Mouse (Mus musculus): ENCODE measurements at regions not wholly inside any gene's neighbourhood (a gene's known extent, or its start where the extent isn't known, plus 50 kb on each side); places are given as distances from the start of the nearest gene placed in this dataset.
A peak's percentile ranks its signal among the peaks of the same experiment; 100 is the strongest.

GRCm38 (mm10) chr13:112000293-112000665 lies 191.5 kb upstream of the Map3k1 start:
- Histone ChIP-seq H3K27me3 (no peaks in the 10 kb centered on the region), H3K9ac (no peak overlapping the region), H3K27ac (no peak overlapping the region), H3K4me2 (no peak overlapping the region), H3K4me1 (peaks cover 29% of the 10 kb centered on the region), H3K4me3 (no peak overlapping the region), H3K9me3 (replicated peaks) (no peaks in the 10 kb centered on the region), H3K36me3 (ENCODE audit: poor library complexity, severe bottlenecking) (no peaks in the 10 kb centered on the region)
- 39% methylated on average over 6 of the region's 6 CpGs for WGBS
- ATAC-seq: no peak

DNA sequence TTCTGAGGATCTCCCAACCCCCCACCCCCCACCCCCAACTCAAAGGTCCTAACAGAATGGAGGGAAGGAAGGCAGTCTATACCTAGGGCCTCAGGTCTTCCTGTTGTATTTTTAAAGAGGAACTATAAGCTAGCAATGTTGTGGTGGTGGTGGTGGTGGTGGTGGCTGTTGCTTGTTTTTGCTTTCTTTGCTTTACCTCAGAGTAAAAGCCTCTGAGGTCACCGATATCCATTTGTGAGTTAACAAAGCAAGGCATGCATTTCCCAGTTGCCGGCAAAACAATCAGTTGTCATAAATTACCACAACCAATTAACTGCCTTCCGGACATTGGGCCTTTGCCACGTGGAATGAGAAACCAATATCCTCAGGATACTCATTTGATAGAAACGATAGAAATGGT lies 191.9 kb upstream of the Map3k1 start:
- no peaks in the 10 kb centered on the region for H3K9me3 ChIP-seq (replicated peaks)
- WGBS: 26% methylated on average over 5 of the region's 5 CpGs
- no peaks in the 10 kb centered on the region for H3K27me3 ChIP-seq
- no peak overlapping the region for H3K4me3 ChIP-seq
- no peak overlapping the region for H3K9ac ChIP-seq
- no peaks in the 10 kb centered on the region for H3K36me3 ChIP-seq (ENCODE audit: poor library complexity, severe bottlenecking)
- ATAC-seq: no peak
- no peak overlapping the region for H3K27ac ChIP-seq
- no peak overlapping the region for H3K4me2 ChIP-seq
- H3K4me1 ChIP-seq: peaks cover 29% of the 10 kb centered on the region

- no peaks in the 10 kb centered on the region for H3K27me3 ChIP-seq
- 44% methylated on average over 20 of the region's 20 CpGs for WGBS
- H3K27ac ChIP-seq: peak overlapping the region; percentile 12; the same call in 1 of the 2 replicates
- peaks cover 22% of the 10 kb centered on the region for H3K4me1 ChIP-seq
- H3K36me3 ChIP-seq (ENCODE audit: poor library complexity, severe bottlenecking): no peaks in the 10 kb centered on the region
- no peak overlapping the region for H3K4me3 ChIP-seq
- no peak overlapping the region for H3K9ac ChIP-seq
- H3K9me3 ChIP-seq (replicated peaks): no peaks in the 10 kb centered on the region
- no peak overlapping the region for H3K4me2 ChIP-seq
- ATAC-seq: peak; percentile 70
Observed at GRCm38 (mm10) chr13:112001155-112002025, 192.6 kb upstream of the Map3k1 start.

GRCm38 (mm10) chr13:112002661-112003347 lies 194.0 kb upstream of the Map3k1 start:
- WGBS: 58% methylated on average over 15 of the region's 15 CpGs
- H3K27ac ChIP-seq: no peak overlapping the region
- no peak overlapping the region for H3K4me2 ChIP-seq
- H3K4me3 ChIP-seq: no peak overlapping the region
- no peaks in the 10 kb centered on the region for H3K27me3 ChIP-seq
- H3K9ac ChIP-seq: no peak overlapping the region
- H3K36me3 ChIP-seq (ENCODE audit: poor library complexity, severe bottlenecking): no peaks in the 10 kb centered on the region
- no peak for ATAC-seq
- H3K9me3 ChIP-seq (replicated peaks): no peaks in the 10 kb centered on the region
- peaks cover 21% of the 10 kb centered on the region for H3K4me1 ChIP-seq

GRCm38 (mm10) chr13:112003445-112003844 lies 194.7 kb upstream of the Map3k1 start:
- H3K27ac ChIP-seq: no peak overlapping the region
- no peaks in the 10 kb centered on the region for H3K27me3 ChIP-seq
- H3K4me2 ChIP-seq: no peak overlapping the region
- ATAC-seq: no peak
- H3K4me1 ChIP-seq: peaks cover 21% of the 10 kb centered on the region
- no peaks in the 10 kb centered on the region for H3K9me3 ChIP-seq (replicated peaks)
- 86% methylated on average over 7 of the region's 7 CpGs for WGBS
- H3K4me3 ChIP-seq: no peak overlapping the region
- no peak overlapping the region for H3K9ac ChIP-seq
- no peaks in the 10 kb centered on the region for H3K36me3 ChIP-seq (ENCODE audit: poor library complexity, severe bottlenecking)

DNA sequence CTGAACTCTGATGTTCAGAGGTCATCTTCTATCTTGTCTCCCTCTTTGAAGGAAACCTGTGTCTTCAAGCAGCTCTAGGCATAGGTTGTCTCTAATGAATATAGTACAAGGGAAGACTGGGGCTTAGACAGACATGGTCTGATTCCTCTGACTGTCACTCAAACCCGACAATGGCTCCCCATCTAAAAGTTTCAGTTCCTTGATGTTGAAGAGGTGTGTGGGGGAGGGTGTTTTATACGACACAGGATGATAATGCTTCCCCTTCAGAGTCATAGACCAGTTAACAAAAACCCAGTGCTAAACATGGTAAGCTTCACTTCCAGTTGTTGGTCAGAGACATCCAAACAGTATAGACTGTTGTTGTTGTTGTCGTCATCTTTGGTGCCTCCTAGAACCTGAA lies 195.3 kb upstream of the Map3k1 start:
- Histone ChIP-seq H3K27me3 (no peaks in the 10 kb centered on the region), H3K9ac (no peak overlapping the region), H3K27ac (no peak overlapping the region), H3K4me2 (no peak overlapping the region), H3K36me3 (ENCODE audit: poor library complexity, severe bottlenecking) (no peaks in the 10 kb centered on the region), H3K9me3 (replicated peaks) (peaks cover under 1% of the 10 kb centered on the region; the same call in 1 of the 2 replicates), H3K4me1 (peaks cover 21% of the 10 kb centered on the region), H3K4me3 (no peak overlapping the region)
- WGBS: 89% methylated on average over 3 of the region's 3 CpGs
- ATAC-seq: no peak

GRCm38 (mm10) chr13:112005421-112005820 lies 196.6 kb upstream of the Map3k1 start:
- no peaks in the 10 kb centered on the region for H3K36me3 ChIP-seq (ENCODE audit: poor library complexity, severe bottlenecking)
- no peak overlapping the region for H3K9ac ChIP-seq
- no peaks in the 10 kb centered on the region for H3K27me3 ChIP-seq
- 84% methylated on average over 8 of the region's 8 CpGs for WGBS
- no peak overlapping the region for H3K27ac ChIP-seq
- H3K4me2 ChIP-seq: no peak overlapping the region
- H3K4me1 ChIP-seq: peaks cover 17% of the 10 kb centered on the region
- no peak for ATAC-seq
- H3K9me3 ChIP-seq (replicated peaks): peaks cover 4% of the 10 kb centered on the region; the same call in 1 of the 2 replicates
- H3K4me3 ChIP-seq: no peak overlapping the region

DNA sequence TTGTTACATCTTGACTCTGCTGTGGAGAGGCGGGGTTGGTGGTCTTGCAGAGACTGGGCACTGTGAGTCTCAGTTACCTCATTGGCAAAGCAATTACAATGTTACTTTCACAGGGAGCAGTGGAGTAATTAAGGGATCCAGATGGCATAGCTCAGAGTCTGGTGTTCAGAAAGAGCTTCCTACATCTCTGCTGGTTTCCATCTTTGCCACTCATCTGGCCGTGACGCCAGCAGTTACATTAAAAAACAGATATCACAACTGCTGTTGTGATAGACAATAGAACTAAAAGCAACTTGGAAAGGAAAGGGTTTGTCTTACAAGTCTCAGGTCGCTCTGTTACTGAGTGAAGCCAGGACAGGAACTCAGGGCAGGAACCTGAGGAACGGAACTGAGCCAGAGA lies 200.0 kb upstream of the Map3k1 start:
- H3K9ac ChIP-seq: no peak overlapping the region
- H3K4me3 ChIP-seq: no peak overlapping the region
- no peak overlapping the region for H3K4me2 ChIP-seq
- 88% methylated on average over 5 of the region's 5 CpGs for WGBS
- H3K27me3 ChIP-seq: no peaks in the 10 kb centered on the region
- no peak overlapping the region for H3K27ac ChIP-seq
- no peak for ATAC-seq
- H3K4me1 ChIP-seq: no peaks in the 10 kb centered on the region
- H3K9me3 ChIP-seq (replicated peaks): peaks cover 4% of the 10 kb centered on the region; the same call in 1 of the 2 replicates
- no peaks in the 10 kb centered on the region for H3K36me3 ChIP-seq (ENCODE audit: poor library complexity, severe bottlenecking)

DNA sequence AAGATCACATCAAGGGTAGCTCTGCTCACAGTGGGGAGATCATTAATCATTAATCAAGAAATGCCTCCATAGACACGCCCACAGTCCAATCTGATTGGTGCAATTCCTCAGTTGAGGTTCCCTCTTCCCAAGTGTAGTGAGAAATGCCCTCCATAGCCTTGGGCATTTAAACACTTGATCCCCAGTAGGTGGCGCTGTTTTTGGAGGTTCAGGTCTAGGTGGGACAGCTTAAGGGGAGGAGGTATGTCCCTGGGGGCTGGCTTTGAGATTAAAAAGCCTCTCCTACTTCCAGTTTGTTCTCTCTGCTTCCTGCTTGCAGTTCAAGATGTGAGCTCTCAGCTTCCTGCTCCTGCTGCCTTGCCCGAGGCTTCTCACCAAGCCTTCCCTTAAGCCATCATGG lies 200.5 kb upstream of the Map3k1 start:
- Histone ChIP-seq H3K9me3 (replicated peaks) (peaks cover 4% of the 10 kb centered on the region; the same call in 1 of the 2 replicates), H3K4me3 (no peak overlapping the region), H3K4me1 (no peaks in the 10 kb centered on the region), H3K27me3 (no peaks in the 10 kb centered on the region), H3K36me3 (ENCODE audit: poor library complexity, severe bottlenecking) (no peaks in the 10 kb centered on the region), H3K27ac (no peak overlapping the region), H3K9ac (no peak overlapping the region), H3K4me2 (no peak overlapping the region)
- WGBS: 77% methylated on average over 3 of the region's 3 CpGs
- no peak for ATAC-seq

- H3K27ac ChIP-seq: no peak overlapping the region
- H3K9me3 ChIP-seq (replicated peaks): peaks cover 4% of the 10 kb centered on the region; the same call in 1 of the 2 replicates
- no peak overlapping the region for H3K4me3 ChIP-seq
- no peak for ATAC-seq
- H3K9ac ChIP-seq: no peak overlapping the region
- no peaks in the 10 kb centered on the region for H3K4me1 ChIP-seq
- no peak overlapping the region for H3K4me2 ChIP-seq
- no peaks in the 10 kb centered on the region for H3K36me3 ChIP-seq (ENCODE audit: poor library complexity, severe bottlenecking)
- no peaks in the 10 kb centered on the region for H3K27me3 ChIP-seq
- WGBS: 94% methylated on average over 8 of the region's 8 CpGs
Observed at GRCm38 (mm10) chr13:112010464-112010863, 201.7 kb upstream of the Map3k1 start.

DNA sequence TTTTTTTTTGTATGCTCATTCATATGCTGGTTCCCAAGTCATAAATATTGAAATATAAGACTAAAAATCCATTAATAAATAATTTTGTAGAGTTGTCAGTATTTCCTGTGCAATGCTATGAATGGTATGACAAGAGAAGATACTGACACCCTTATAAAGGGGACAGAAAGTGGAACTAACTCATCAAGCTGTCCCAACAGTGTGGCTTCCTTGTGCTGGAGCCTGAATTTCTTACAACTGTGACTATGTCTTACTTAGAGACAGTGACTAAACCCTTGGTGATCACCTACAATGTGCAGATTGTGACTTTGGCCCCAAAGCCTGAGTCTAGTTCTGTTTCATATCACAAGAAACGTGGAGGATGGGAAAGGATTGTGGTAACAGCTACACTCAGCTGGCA lies 203.8 kb upstream of the Map3k1 start:
- Histone ChIP-seq H3K4me2 (no peak overlapping the region), H3K27ac (no peak overlapping the region), H3K4me1 (no peaks in the 10 kb centered on the region), H3K27me3 (no peaks in the 10 kb centered on the region), H3K9ac (no peak overlapping the region), H3K4me3 (no peak overlapping the region), H3K9me3 (replicated peaks) (peaks cover 4% of the 10 kb centered on the region; the same call in 1 of the 2 replicates), H3K36me3 (ENCODE audit: poor library complexity, severe bottlenecking) (no peaks in the 10 kb centered on the region)
- ATAC-seq: no peak
- WGBS: 74% methylated on average over 1 of the region's 1 CpGs

DNA sequence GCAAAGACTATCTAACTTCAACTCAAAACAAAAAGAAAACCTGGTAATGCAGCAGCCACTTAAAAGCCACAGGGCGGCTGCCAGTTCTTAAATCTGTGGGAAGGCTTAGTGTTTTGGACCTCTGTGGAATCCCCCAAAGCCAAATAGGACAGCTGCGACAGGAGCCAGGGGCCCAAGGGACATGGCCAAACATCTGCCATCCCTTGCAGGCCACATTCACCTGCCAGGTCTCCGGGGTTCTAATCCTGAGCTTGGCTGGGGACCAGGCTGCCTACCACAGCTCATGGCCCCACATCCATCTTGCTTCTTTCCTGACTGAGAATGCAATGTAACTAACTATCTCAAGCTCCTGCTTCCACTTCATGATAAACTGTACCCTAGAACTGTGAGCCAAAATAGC lies 206.3 kb upstream of the Map3k1 start:
- Histone ChIP-seq H3K9me3 (replicated peaks) (no peaks in the 10 kb centered on the region), H3K27me3 (no peaks in the 10 kb centered on the region), H3K4me2 (no peak overlapping the region), H3K36me3 (ENCODE audit: poor library complexity, severe bottlenecking) (no peaks in the 10 kb centered on the region), H3K9ac (no peak overlapping the region), H3K4me1 (no peaks in the 10 kb centered on the region), H3K4me3 (no peak overlapping the region), H3K27ac (no peak overlapping the region)
- no peak for ATAC-seq
- WGBS: 91% methylated on average over 3 of the region's 3 CpGs
